Mouse (Mus musculus): ENCODE data around the gene Cyp2w1. TPM values are rescaled to one million over a fixed set of nuclear protein-coding genes. Genes with fewer than 3 reads are reported as not detected.

Gene Cyp2w1
- total and polyA plus RNA-seq, 3 experiments, result not detected

GRCm38 (mm10) chr5:139381586-139382513 lies 29.4 kb downstream of the Cyp2w1 start (continued):
- TF ChIP-seq MEF2A (IDR thresholded peaks at IDR 0.05; ENCODE audit: extremely low read depth, insufficient replicate concordance, low read depth, low read length, poor library complexity, severe bottlenecking), result peak; percentile 98
- peak; percentile 65 for TF ChIP-seq MXI1 (IDR thresholded peaks at IDR 0.05; ENCODE audit: low read depth, low read length)
- no peak; the same call in 1 of the 2 replicates for TF ChIP-seq MAFK (IDR thresholded peaks at IDR 0.05; ENCODE audit: borderline replicate concordance, low read depth, low read length)
- TF ChIP-seq RAD21 (IDR thresholded peaks at IDR 0.05; ENCODE audit: low read depth, low read length), result no peak
- TF ChIP-seq POLR2AphosphoS5 (IDR thresholded peaks at IDR 0.05; ENCODE audit: borderline replicate concordance, low read depth, low read length), result no peak
- no peak for TF ChIP-seq ZC3H11A (IDR thresholded peaks at IDR 0.05; ENCODE audit: low read depth, low read length)
- TF ChIP-seq NELFE (IDR thresholded peaks at IDR 0.05; ENCODE audit: low read depth, low read length), result no peak
- no peak; the same call in 1 of the 2 replicates for TF ChIP-seq MAZ (IDR thresholded peaks at IDR 0.05; ENCODE audit: low read depth, low read length)
- TF ChIP-seq RCOR1 (IDR thresholded peaks at IDR 0.05; ENCODE audit: low read depth, low read length), result peak; percentile 77
- no peak for TF ChIP-seq E2F4 (IDR thresholded peaks at IDR 0.05; ENCODE audit: borderline replicate concordance, low read depth, low read length)
- no peak for TF ChIP-seq GABPA (IDR thresholded peaks at IDR 0.05; ENCODE audit: low read depth, low read length)
- no peak for TF ChIP-seq POLR2AphosphoS2 (IDR thresholded peaks at IDR 0.05; ENCODE audit: low read length)
- peak; percentile 92 for TF ChIP-seq SIN3A (IDR thresholded peaks at IDR 0.05; ENCODE audit: low read length)
- no peak for TF ChIP-seq MAX (IDR thresholded peaks at IDR 0.05; ENCODE audit: low read length)
- peak in 1 of 2 experiments; percentile 2; a peak in 1 of 4 replicates for TF ChIP-seq POLR2A (IDR thresholded peaks at IDR 0.05; ENCODE audit: control insufficient read depth in 1 of 2, insufficient read depth in 1 of 2, low read depth in 1 of 2, low read length in 2 of 2, poor library complexity in 1 of 2)
- TF ChIP-seq NRF1 (IDR thresholded peaks at IDR 0.05; ENCODE audit: insufficient read depth, low read depth, low read length, poor library complexity, severe bottlenecking), result no peak
- no peak for TF ChIP-seq USF1 (IDR thresholded peaks at IDR 0.05; ENCODE audit: low read depth, low read length)
- no peak for TF ChIP-seq ELF1 (IDR thresholded peaks at IDR 0.05; ENCODE audit: low read depth, low read length)
- no peak for TF ChIP-seq KAT2A (conservative IDR thresholded peaks at IDR 0.05; ENCODE audit: low read depth, low read length)
- peak; percentile 96 for TF ChIP-seq TCF12 (IDR thresholded peaks at IDR 0.05; ENCODE audit: low read depth, low read length)
- TF ChIP-seq TAL1 (IDR thresholded peaks at IDR 0.05; ENCODE audit: low read length), result peak; percentile 73
- TF ChIP-seq HCFC1 (IDR thresholded peaks at IDR 0.05; ENCODE audit: low read depth, low read length), result no peak

DNA sequence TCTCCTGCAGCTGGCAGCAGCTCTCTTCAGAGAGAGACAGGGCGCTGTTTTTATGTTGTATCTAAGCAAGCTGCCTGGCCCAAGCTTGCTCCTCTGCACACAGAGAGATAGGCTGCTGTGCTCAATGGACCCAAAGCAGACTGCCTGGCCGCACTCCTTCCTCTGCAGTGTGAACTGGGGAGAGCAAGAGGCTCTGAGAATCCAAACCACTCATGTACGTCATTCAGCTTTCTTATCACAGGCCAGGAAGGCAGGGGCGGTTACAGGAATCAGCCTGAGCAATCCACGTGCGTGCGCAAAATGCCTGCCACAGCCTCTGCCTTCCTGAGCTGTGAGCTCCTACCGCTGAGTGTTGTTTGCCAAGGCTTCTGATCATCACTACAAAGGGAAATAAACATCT lies 30.3 kb downstream of the Cyp2w1 start:
- peaks cover 21 to 44% of the 10 kb centered on the region in 2 experiments for H3K4me1 ChIP-seq (ENCODE audit: control insufficient read depth in 1 of 2, insufficient read depth in 2 of 2, low read length in 2 of 2)
- H3K27ac ChIP-seq (ENCODE audit: control insufficient read depth, low read depth, low read length), result peak overlapping the region; percentile 98
- H3K27me3 ChIP-seq (ENCODE audit: control insufficient read depth in 1 of 2, insufficient read depth in 2 of 2, low read length in 2 of 2), result no peaks in the 10 kb centered on the region
- DNase-seq (ENCODE audit: low read depth, low spot score), result peak; percentile 93
- H3K36me3 ChIP-seq (ENCODE audit: control insufficient read depth in 1 of 2, insufficient read depth in 2 of 2, low read length in 2 of 2), result peaks cover 0 to 39% of the 10 kb centered on the region in 2 experiments; a peak in 2 of 4 replicates
- peak overlapping the region; percentile 24 to 27; a peak in 3 of 4 replicates for H3K4me3 ChIP-seq (ENCODE audit: control insufficient read depth in 1 of 2, insufficient read depth in 1 of 2, low read depth in 2 of 2, low read length in 2 of 2)
- peaks cover 16% of the 10 kb centered on the region for H3K79me2 ChIP-seq (ENCODE audit: control insufficient read depth, insufficient read depth, low read length, poor library complexity)
- H3K9ac ChIP-seq (ENCODE audit: control insufficient read depth, low read depth, low read length, poor library complexity, severe bottlenecking), result peak overlapping the region; percentile 74
- H3K9me3 ChIP-seq (replicated peaks; ENCODE audit: insufficient read depth, low read length), result no peaks in the 10 kb centered on the region
- TF ChIP-seq CHD1 (IDR thresholded peaks at IDR 0.05; ENCODE audit: low read depth, low read length), result 0 out of 2 replicates have a peak, but pooled peaks have one; percentile 32
- peak; percentile 71 for TF ChIP-seq MYB (IDR thresholded peaks at IDR 0.05; ENCODE audit: low read depth, low read length)
- peak; percentile 65 for TF ChIP-seq NELFE (IDR thresholded peaks at IDR 0.05; ENCODE audit: low read depth, low read length)
- TF ChIP-seq MYC (IDR thresholded peaks at IDR 0.05; ENCODE audit: low read depth, low read length), result peak; percentile 97
- peak; percentile 99 for TF ChIP-seq MXI1 (IDR thresholded peaks at IDR 0.05; ENCODE audit: low read depth, low read length)
- peak; percentile 55; the same call in 1 of the 2 replicates for TF ChIP-seq MEF2A (IDR thresholded peaks at IDR 0.05; ENCODE audit: extremely low read depth, insufficient replicate concordance, low read depth, low read length, poor library complexity, severe bottlenecking)
- peak; percentile 16; the same call in 1 of the 2 replicates for TF ChIP-seq KAT2A (conservative IDR thresholded peaks at IDR 0.05; ENCODE audit: low read depth, low read length)
- peak; percentile 97 for TF ChIP-seq MAX (IDR thresholded peaks at IDR 0.05; ENCODE audit: low read length)
- no peak for TF ChIP-seq ELF1 (IDR thresholded peaks at IDR 0.05; ENCODE audit: low read depth, low read length)
- TF ChIP-seq RAD21 (IDR thresholded peaks at IDR 0.05; ENCODE audit: low read depth, low read length), result no peak
- TF ChIP-seq SIN3A (IDR thresholded peaks at IDR 0.05; ENCODE audit: low read length), result peak; percentile 90
- peak; percentile 53; the same call in 1 of the 2 replicates for TF ChIP-seq USF1 (IDR thresholded peaks at IDR 0.05; ENCODE audit: low read depth, low read length)
- TF ChIP-seq ZNF384 (IDR thresholded peaks at IDR 0.05; ENCODE audit: low read depth, low read length), result peak; percentile 39; the same call in 1 of the 2 replicates
- peak; percentile 84 for TF ChIP-seq GATA1 (IDR thresholded peaks at IDR 0.05; ENCODE audit: low read depth, low read length)
- peak in 1 of 2 experiments; percentile 85; a peak in 3 of 4 replicates for TF ChIP-seq EP300 (IDR thresholded peaks at IDR 0.05; ENCODE audit: low read depth in 1 of 2, low read length in 2 of 2)
- no peak for TF ChIP-seq UBTF (IDR thresholded peaks at IDR 0.05; ENCODE audit: borderline replicate concordance, insufficient read depth, low read depth, low read length)
- 0 out of 2 replicates have a peak, but pooled peaks have one; percentile 17 for TF ChIP-seq GABPA (IDR thresholded peaks at IDR 0.05; ENCODE audit: low read depth, low read length)
- TF ChIP-seq TAL1 (IDR thresholded peaks at IDR 0.05; ENCODE audit: low read length), result peak; percentile 75
- no peak for TF ChIP-seq JUND (IDR thresholded peaks at IDR 0.05; ENCODE audit: low read depth, low read length)

All from MEL (cell line).